ENCODE assay signal across 9 mouse cellular contexts in genomic region chr9:50849249-50849648, GRCm38 (mm10). TPM values are rescaled to one million over a fixed set of nuclear protein-coding genes. Genes with fewer than 3 reads are reported as not detected.
DNase-seq lines count a peak whose midpoint lies in the region; ATAC-seq lines count a peak whose summit lies in the region.
"Had no signal": no experiment of that assay in that cellular context is flagged by ENCODE, and none has a peak within 500 bp of the region (broad histone marks: within the 10 kb centered on the region; RNA-seq: fewer than 3 reads in every experiment).

No protein-coding gene starts in this region.

- peak; percentile 71 for ATAC-seq in heart, embryonic 15.5 days (replicated peaks; ENCODE audit: insufficient number of reproducible peaks, insufficient read depth, low FRiP score, low read depth)
- peak; percentile 70 for ATAC-seq in liver, embryonic 12.5 days
- ATAC-seq in neural tube, embryonic 12.5 days (ENCODE audit: low FRiP score, low read depth): peak; percentile 66; the same call in 1 of the 2 replicates

- H3K27ac ChIP-seq in brown adipose tissue, adult 24 weeks (replicated peaks; ENCODE audit: low read depth, low read length): peak overlapping the region; percentile 35; the same call in 1 of the 2 replicates
- H3K27ac ChIP-seq in heart, embryonic 15.5 days: no peak overlapping the region
- peak overlapping the region; percentile 68; the same call in 1 of the 2 replicates for H3K27ac ChIP-seq in liver, embryonic 12.5 days
- H3K27ac ChIP-seq in neural tube, embryonic 12.5 days: no peak overlapping the region
- H3K27ac ChIP-seq: embryonic facial prominence, embryonic 13.5 days had no signal

- peak; percentile 89 for DNase-seq in CD4-positive, CD25-positive, alpha-beta regulatory T cell, adult 2 months (ENCODE audit: low read depth, low spot score)
- peak; percentile 81 for DNase-seq in fibroblast of lung, adult 2 months (ENCODE audit: low read depth)
- DNase-seq in kidney, postnatal 14 days: peak; percentile 91
- peak; percentile 89 for DNase-seq in telencephalon, adult 2 months (ENCODE audit: low read depth, low spot score)

- 21% methylated on average over 8 of the region's 8 CpGs for WGBS in heart, embryonic 15.5 days
- WGBS in liver, embryonic 12.5 days (ENCODE audit: insufficient replicate concordance): 21% methylated on average over 8 of the region's 8 CpGs
- 28% methylated on average over 8 of the region's 8 CpGs for WGBS in neural tube, embryonic 12.5 days

- no peaks in the 10 kb centered on the region for H3K36me3 ChIP-seq in heart, embryonic 15.5 days
- H3K36me3 ChIP-seq in liver, embryonic 12.5 days: peaks cover 7% of the 10 kb centered on the region
- H3K36me3 ChIP-seq in neural tube, embryonic 12.5 days: no peaks in the 10 kb centered on the region; the same call in 1 of the 2 replicates

- H3K9me3 ChIP-seq in heart, embryonic 15.5 days (replicated peaks): no peaks in the 10 kb centered on the region
- no peaks in the 10 kb centered on the region for H3K9me3 ChIP-seq in liver, embryonic 12.5 days (replicated peaks)
- H3K9me3 ChIP-seq in neural tube, embryonic 12.5 days: no peaks in the 10 kb centered on the region
- H3K9me3 ChIP-seq: embryonic facial prominence, embryonic 13.5 days had no signal

- H3K4me3 ChIP-seq in brown adipose tissue, adult 24 weeks (ENCODE audit: insufficient read depth, low read depth, low read length): no peak overlapping the region
- H3K4me3 ChIP-seq in heart, embryonic 15.5 days: no peak overlapping the region
- H3K4me3 ChIP-seq in liver, embryonic 12.5 days: no peak overlapping the region
- H3K4me3 ChIP-seq in neural tube, embryonic 12.5 days: no peak overlapping the region
- H3K4me3 ChIP-seq: embryonic facial prominence, embryonic 13.5 days had no signal

- H3K4me2 ChIP-seq in heart, embryonic 15.5 days: no peak overlapping the region
- no peak overlapping the region for H3K4me2 ChIP-seq in liver, embryonic 12.5 days
- H3K4me2 ChIP-seq in neural tube, embryonic 12.5 days (replicated peaks): no peak overlapping the region

- 0 out of 2 replicates have a peak, but pooled peaks cover 3% of the 10 kb centered on the region for H3K4me1 ChIP-seq in brown adipose tissue, adult 24 weeks (ENCODE audit: control insufficient read depth, insufficient read depth, insufficient read length, low read length)
- H3K4me1 ChIP-seq in heart, embryonic 15.5 days (replicated peaks): peaks cover 28% of the 10 kb centered on the region
- peaks cover 64% of the 10 kb centered on the region for H3K4me1 ChIP-seq in liver, embryonic 12.5 days
- no peaks in the 10 kb centered on the region for H3K4me1 ChIP-seq in neural tube, embryonic 12.5 days

- no peaks in the 10 kb centered on the region for H3K27me3 ChIP-seq in heart, embryonic 15.5 days
- H3K27me3 ChIP-seq in liver, embryonic 12.5 days (replicated peaks): no peaks in the 10 kb centered on the region
- no peaks in the 10 kb centered on the region for H3K27me3 ChIP-seq in neural tube, embryonic 12.5 days (replicated peaks)
- H3K27me3 ChIP-seq: embryonic facial prominence, embryonic 13.5 days had no signal

- H3K9ac ChIP-seq in heart, embryonic 15.5 days: no peak overlapping the region
- H3K9ac ChIP-seq in liver, embryonic 12.5 days: no peak overlapping the region
- H3K9ac ChIP-seq in neural tube, embryonic 12.5 days: no peak overlapping the region
- H3K9ac ChIP-seq: embryonic facial prominence, embryonic 13.5 days had no signal

RNA-seq across cellular contexts. Expression of gene Ppp2r1b, which starts 4.1 kb away (rescaled TPM):
- polyA plus RNA-seq in brown adipose tissue, adult 24 weeks (2012; ENCODE audit: insufficient read depth, insufficient read length, missing spikeins): 35.1 and 41.6 TPM in 2 replicates
- polyA plus RNA-seq in heart, embryonic 15.5 days (2015; fragmentation: Nextera tagmentation; extraction: Ambion mirVana): 33.4 and 42.5 TPM in 2 replicates
- polyA plus RNA-seq in liver, embryonic 12.5 days (2016; fragmentation: Nextera tagmentation; extraction: Ambion mirVana): 131 and 137 TPM in 2 replicates
- 85.2 and 86.8 TPM in 2 replicates for polyA plus RNA-seq in neural tube, embryonic 12.5 days (2016; fragmentation: Nextera tagmentation; extraction: Ambion mirVana)

Comparison
In these comparisons a context has a peak if more than half of its experiments do, and no peak if none do; other contexts are left out.
1. H3K27ac ChIP-seq: peak in brown adipose tissue, adult 24 weeks (single experiment) and liver, embryonic 12.5 days (single experiment); none in heart, embryonic 15.5 days (single experiment) and neural tube, embryonic 12.5 days (single experiment).
2. Peak in every context shown above with its lines, with median percentiles within 50 percentile points of each other: DNase-seq and ATAC-seq.